Mouse (Mus musculus) cerebellum, adult (tissue): ENCODE results near the gene Camkv.
A peak's percentile ranks its signal among the peaks of the same experiment; 100 is the strongest.

ENCODE experiments used
- ATAC-seq: cut with Nextera tagmentation; 2 replicates; pipeline ENCODE4 v1.9.2; 2017; ENCODE audit warnings: mild to moderate bottlenecking, moderate library complexity, mixed read lengths; ENCODE audit not compliant: insufficient number of reproducible peaks, low FRiP score, low TSS enrichment

Gene Camkv

DNA sequence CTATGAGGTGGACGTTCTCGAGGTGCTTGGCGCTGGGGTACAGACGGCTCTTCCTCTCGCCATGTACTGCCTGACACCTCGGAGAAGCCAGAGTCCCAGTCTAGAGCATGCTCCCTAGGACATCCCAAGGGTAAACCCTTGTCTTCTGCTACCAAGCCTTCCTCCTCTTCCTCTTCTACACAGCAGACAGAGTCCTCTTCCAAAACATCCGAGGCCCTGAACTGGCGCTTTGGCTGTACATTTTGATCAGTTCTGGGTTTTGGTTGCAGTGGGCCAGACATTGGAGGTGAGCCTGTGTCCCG, 49.2 kb downstream of the Camkv start:
- ATAC-seq = no peak

- peak; percentile 56; the same call in 1 of the 2 replicates for ATAC-seq
Observed at GRCm38 (mm10) chr9:107985131-107986119, 50.0 kb downstream of the Camkv start, which contains the start of gene Inka1. Gene Inka1 (minus strand): TSS chr9:107985879.

DNA sequence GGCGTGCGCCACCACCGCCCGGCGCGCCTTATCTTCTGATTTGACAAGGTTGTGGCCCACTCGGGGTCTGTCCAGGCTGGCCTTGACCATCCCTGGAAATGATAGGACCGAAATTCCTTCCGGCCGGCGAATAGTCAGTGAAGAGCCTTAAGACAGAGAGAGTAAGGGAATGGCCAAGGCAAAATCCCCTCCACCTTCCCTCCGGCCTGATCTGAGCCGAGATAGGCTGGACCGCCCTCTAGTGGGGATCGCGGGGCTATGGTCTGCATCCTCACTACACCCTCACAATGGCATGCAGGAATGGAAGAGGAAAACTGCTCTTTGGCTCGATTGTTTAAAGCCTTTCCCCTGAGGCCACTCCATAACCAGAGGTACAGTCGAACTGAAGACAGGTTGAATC, 50.9 kb downstream of the Camkv start:
- ATAC-seq = peak; percentile 76; the same call in 1 of the 2 replicates

- ATAC-seq = no peak
Observed at GRCm38 (mm10) chr9:107987950-107988349, 52.5 kb downstream of the Camkv start.

DNA sequence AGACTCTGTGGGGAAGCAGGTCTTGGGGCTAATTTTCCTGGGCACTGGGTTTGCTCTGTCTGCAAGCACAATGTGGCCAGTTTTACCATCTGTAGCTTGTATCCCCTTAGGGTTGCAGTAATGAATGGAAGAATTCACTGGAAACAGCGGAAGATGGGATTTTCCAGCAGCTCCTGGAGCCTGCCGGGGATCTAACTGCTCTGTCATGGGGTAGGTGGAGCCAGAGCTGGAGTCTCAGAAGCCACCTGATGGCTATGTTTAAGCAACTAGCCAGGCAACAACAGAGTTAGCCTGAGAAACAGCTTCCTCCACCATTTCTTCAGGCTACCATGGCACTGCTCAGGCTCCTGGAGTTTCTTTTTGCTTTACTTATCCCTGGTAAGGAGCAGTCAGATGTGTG, 56.7 kb downstream of the Camkv start, which contains the start of gene Cdhr4:
TSS of gene Cdhr4 (plus strand) at position 301 of the 400 bp plus-strand sequence.
- ATAC-seq = no peak

- no peak for ATAC-seq
Observed at GRCm38 (mm10) chr9:107993013-107993412, 57.5 kb downstream of the Camkv start.

DNA sequence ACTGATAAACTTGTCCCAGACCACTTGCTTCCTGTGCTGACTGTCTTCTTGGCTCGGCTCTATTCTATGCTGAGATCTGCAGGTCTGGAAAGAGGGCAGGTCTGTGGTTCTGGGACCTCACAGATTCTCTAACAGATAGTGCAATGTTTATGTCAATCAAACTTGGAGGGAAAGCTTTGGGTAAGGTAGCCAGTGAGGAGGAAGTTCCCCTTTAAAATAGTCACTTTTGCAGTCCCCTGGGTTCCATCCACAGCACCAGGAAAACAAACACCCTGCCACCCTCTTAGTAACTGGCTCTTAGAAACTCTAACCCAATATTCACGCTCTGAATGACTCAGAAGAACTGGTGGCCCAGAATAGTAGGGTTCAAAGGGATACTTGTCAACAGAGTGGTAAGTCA, 59.0 kb downstream of the Camkv start:
- ATAC-seq = no peak

DNA sequence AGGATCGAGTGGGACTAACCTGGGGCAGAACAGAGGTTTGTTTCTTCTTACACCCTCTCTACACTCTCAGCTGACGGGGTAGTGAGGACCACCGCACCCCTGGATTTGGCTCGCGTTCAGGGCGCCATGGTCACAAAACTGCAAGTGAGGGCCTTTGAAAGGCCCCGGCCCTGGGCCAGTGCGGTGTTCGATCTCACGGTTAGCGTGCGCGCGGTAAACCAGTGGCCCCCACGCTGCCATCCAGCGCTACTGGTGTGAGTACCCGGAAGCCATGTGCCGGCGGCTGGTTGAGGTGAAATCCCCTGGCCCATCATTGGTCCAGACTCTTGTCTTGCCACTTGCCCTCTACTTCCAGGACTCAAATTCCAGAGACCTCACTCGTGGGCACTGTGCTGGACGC, 60.0 kb downstream of the Camkv start:
- no peak for ATAC-seq

- ATAC-seq = no peak
Observed at GRCm38 (mm10) chr9:107996049-107996448, 60.6 kb downstream of the Camkv start, which contains the start of gene Gm20662. Gene Gm20662 (plus strand): TSS chr9:107996349.
